Mouse (Mus musculus): ENCODE measurements at regions not wholly inside any gene's neighbourhood (a gene's known extent, or its start where the extent isn't known, plus 50 kb on each side); places are given as distances from the start of the nearest gene placed in this dataset.

DNA sequence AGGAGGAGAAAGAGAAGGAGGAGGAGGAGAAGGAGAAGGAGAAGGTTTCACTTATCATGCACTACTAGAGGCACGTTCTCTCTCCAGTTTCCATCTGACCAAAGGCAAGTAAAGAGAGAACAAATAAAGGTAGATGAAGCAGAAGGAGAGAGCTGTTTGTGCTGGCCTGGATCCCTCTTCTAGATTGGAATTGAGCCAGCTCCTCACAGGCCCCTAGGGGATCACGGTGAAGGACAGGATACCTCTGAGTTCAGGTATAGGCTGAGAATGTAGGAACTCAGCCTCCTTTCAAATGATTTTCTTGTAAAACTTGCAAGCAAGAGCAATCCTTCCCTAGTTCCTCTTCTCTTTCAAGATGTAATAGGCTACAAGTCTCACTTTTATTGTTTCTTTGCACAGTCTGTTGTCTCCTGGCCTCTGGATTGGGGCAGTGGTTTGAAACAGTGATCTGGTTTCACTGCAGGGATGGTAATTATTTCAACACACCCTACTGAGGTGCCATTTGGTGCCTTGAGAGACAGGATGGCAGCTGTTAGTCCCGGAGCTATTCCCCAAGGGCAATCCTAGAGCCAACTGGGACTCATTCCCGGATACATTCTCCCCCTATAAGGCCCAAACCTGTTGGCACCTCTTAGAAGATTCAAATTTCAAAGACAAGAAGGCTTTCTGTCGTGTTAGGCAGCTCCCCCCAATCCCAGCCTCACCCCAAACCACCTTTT, 134.8 kb downstream of the Gm9817 start:
- DNase-seq = no peak

DNA sequence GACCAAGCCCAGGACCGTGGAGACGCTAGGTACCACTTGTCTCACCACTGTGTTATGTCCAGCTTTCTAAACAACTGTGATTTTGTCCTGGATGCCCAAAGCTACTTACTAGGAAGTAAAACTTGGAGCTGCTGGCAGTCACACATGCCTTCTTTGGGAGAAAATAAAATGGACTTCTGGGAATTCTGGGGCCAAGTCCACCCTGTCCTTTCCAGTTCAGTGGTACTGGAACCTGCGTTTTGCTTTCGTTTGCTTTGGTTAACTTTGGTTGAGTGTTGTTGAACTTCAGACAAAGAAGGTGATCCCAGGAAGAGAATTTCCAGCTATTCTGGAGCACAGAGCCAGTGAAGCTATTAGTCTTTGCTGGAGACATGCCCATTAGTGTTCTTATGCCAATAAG, 139.8 kb downstream of the Gm9817 start:
- DNase-seq = no peak

DNA sequence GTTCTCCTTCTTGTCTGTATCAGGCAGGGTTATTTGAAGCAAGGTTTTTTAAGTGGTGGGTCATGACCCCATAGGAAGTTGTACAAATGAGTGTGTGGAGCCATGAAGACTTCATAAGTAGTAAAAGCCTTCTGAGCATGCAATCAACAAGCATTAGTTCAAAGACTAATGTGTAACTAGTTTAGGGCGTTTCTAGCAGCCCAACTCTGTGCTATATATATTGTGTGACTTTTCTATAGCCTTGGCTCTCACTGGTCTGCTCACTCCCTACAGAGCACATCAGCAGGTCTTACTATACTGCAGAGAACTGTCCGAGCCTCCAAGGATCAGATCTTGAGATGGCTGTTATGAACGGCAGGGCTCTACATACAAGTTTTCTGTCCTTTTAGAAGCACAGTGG, 141.2 kb downstream of the Gm9817 start:
- no peak for DNase-seq

DNA sequence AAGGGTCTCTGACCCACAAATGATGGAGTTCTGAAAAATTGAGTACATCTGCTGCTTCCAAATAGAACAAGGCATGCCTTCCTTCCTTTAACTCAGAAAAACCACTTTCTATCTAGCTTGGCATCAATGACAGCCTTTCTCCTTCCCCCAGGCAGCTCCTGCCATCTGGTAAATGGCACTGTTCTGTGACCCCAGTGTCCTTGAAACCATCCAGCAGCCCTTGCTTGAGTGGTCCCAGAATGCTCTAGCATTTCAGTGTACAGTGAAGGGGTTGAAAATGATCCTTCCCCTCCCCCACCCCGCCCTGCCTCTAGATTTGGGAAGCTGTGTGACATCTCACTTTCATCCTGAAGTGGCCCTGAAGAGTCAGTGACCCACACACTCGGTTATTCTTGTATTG, 152.3 kb downstream of the Gm9817 start:
- no peak for DNase-seq

DNA sequence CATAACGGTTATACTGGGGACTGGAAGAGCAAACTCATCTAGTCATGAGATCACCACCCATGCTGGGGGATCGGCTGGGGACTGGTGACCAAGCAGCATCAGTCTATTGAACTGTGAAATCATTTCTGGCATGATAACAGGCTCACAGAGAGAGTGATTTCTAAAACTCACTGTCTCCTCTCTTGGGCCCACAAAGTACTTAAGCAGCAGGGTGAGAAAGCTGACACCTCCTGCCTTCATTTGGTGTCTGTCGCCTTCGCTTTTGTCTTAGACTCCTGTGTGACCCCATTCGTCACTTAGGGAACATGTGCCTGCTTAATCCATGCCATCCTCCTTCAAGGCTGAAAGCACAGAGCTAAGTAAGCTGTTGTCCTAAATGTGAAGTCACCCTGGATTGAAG, 154.3 kb upstream of the Mylip start:
- DNase-seq = no peak

DNA sequence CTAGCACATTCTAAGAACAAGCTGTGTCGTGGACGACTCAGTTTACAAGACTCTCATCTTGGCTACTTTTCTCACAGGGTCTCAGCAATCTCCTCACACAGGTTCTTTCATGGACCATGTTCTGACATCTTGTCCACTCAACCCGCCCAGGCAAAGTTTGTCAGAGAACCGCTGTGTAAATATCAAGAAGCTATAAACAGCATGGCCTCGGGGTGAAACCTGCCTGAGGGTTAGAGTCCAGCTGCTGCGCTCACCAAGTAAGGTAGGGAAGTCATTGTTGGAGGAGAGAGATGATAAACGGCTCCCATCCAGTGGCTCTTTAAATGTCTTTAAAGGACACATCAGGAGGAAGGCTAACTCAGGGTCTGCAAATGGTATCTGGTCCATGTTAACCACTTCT, 151.3 kb upstream of the Mylip start:
- DNase-seq = no peak

DNA sequence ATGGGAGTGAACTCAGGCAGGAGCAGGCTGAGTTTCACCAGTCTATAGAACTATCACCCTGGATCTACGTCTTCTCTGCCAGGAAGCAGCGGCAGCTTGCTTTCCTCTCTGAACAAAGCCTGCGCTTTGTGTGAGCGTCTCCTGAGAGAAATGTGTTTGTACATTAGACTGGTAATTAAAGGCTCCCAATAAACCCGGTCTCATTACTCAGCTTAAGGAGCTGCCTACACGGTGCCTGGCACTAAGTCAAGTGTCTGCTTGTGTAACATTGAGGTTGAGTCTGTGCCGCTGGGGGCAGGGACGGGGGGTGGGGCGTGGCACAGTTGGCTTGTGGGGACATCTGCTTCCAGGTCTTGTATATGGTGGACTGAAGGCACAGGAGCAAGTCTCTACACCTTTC, 150.4 kb upstream of the Mylip start:
- DNase-seq = no peak

DNA sequence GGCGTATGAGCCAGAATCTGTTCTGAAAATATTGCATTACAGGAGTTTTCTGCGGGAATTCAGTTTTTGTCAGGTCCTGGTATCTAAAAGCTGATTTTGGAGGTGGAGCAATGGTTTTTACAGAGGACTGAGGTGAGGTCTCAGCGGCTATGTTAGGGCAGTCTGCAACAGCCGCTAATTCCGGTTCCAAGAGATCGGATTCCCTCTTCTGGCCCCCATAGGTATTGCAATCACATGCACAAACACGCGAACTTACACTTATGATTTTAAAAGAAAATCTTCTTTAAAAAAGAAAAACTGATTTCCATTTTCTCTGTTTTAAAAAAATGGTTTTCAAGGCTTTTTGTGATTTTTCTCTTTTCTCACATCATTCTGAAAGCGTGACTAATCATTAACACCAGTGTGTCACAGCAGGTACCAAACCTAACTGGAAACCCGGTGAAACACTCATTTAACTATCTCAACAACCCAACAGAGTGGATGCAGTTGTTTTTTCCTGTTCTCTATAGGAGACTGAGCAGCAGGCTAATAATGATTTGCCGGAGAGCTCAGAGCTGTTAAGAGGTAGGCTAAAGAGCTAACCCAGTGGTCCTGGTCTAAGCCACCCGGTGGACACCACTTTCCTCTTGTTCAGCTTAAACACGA, 149.4 kb upstream of the Mylip start:
- no peak for DNase-seq

DNA sequence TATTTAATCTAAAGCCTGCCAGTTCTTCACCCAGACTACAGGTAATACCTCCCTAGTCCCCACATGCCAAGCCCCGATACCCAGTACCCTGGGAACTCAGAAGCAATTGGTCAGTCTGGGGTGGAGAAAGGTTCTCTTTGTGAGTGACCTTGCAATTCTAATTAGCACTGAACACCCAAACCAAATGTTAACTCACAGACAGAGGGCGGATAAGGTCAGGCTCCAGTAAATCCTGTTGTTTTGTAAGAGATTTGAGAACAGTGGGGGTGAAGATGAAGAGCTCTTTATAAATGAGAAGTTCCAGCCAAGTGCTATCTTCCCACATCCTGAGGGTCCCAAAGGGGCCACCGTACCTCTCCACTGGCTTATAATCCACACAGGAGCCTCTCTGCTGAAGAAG, 147.3 kb upstream of the Mylip start:
- no peak for DNase-seq

DNA sequence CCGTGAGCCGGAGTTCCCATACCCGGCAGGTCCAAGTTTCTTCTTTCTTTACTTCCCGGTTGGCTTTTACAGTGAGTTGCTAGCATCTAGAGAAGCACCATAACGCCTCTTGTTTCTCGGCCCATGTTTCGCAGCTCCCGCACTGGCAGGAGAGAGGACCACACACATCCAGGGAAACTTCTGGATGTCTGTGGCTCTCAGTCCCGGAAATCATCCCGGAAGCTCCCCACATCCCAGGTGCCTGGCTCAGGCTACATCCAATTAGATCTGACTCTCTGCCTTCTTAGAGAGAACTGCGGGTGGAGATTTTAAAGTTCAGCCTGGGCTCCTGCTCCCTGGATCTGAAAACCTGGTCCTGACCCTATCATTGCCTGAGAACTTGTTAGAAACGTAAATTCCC, 146.8 kb upstream of the Mylip start:
- no peak for DNase-seq

DNA sequence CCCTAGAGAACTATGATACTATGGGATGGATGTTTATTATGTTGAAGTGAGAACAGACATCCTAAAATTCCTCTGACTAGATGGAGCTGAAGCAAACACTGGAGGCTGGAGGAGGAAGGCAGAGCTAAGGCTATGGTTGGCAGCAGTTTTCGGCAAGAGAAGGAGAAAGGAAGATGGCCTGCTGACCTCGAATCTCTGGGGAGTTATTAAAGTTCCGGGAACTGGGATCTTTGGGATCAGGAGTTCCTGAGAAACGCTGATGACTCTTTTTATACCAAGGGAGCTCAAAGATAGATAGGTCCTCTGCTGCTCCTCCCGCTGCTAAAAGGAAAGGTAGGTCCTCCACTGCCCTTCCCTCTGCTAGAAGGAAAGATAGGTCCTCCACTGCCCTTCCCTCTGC, 143.9 kb upstream of the Mylip start:
- DNase-seq = no peak

DNA sequence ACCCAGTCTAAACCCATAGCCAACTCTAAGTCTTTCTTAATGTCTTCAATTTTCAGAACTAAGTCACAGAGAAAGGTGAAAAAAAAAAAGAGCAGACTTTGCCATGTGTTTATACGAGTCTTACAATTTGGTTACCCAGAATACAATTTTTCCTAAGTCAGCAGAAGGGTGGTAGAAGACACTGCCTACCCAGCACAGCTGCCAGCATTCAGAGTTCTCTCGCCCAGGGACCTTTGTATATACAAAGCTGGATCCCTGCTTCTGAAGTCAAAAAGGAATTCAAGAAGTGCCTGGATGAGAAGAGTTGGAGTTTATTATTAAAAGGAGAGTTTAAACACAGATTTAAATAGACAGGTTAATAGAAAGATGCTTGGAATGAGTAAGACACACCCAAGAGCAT, 143.2 kb upstream of the Mylip start:
- DNase-seq = no peak

DNA sequence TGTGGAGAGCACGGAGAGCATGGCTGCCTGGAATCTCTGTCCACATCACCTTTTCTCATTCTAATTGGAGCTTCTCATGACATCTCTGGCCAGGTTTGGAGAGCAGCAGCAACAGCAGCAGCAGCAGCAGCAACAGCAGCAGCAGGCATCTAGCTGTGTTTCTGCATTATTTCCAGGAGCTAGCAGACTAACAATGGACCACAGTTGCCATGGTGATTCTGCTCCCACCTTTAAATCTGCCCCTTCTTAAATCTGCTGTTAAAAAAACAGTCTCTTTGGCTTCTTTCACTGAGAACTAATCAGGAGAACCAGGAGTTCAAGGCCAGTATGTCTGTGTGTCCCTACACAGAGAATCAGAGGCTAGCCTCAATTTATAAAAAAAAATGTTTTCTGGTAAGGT, 139.5 kb upstream of the Mylip start:
- DNase-seq = no peak

DNA sequence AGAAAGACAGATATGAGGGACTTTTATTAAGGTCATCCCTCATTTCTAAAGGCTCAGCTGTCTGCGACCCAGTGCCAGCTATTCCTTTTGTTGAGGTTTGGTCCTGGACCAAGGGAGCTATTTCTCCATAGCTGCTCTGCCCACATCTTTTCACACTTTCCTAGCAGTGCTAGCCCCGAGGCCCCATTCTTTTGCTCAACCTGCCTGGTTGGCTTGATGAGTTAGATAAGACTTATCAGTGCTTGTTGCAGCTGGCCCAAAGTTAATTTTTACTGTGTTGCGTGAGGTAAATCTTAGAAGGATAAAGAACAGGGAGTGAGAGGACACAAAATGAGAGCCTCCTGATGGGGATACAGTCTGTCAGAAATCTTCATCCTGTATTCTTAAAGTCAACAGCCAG, 138.5 kb upstream of the Mylip start:
- no peak for DNase-seq

DNA sequence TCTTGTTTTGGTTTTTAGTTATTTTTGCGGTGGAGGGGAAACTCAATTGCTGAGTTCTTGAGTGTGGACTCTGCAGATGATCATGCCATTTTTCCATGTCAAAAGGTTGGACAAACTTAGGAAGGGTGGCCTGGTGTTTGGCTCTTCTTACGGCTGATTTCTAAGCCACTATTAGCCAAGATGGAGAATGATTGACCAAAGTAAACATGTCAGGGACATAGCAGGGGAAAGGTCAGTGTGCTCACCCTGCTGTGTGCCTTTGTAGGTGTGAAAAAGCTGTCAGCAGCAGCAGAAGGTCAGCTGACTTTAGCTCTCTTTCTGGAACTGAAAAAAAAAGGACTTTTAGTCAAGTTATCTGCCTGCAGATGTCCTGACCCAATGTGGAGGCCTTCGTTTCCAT, 137.4 kb upstream of the Mylip start:
- no peak for DNase-seq

DNA sequence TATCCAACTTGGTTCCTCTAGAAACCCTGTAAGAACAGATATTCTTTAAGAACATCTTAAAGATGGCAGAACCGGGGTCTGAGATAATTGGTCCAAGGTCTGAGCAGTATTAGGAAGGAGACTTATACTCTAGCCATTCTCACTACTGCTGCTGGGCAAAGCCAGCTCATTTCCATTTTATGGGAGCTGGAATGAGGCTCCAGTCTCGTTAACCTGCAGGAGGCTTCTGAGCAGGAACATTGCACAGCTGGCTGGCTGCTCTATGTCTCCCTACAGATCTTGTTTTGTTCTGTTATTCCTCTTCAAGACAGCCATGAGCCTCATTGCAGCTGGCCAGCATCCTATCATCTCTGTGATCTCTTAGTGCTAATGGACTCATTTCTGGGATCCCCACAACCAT, 136.3 kb upstream of the Mylip start:
- DNase-seq = no peak

DNA sequence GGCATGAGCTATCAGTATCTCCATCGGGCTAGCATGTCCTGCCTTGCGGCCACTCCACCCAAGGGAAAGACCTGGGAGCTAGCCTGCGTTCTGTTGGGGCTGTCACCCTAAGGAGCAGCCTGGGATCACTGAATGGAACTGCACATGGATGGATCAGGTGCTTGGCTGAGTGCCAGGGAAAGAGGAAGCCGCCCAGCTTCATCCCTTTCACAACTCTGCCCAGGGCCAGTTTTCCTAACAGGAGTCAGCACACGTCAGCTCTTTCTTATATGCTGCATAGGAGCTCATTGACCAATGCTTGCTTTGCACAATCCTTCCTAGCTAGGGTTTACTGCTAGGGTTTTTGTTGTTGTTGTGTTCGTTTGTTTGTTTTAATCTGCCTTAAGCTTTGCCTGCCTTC, 134.3 kb upstream of the Mylip start:
- DNase-seq = no peak

DNA sequence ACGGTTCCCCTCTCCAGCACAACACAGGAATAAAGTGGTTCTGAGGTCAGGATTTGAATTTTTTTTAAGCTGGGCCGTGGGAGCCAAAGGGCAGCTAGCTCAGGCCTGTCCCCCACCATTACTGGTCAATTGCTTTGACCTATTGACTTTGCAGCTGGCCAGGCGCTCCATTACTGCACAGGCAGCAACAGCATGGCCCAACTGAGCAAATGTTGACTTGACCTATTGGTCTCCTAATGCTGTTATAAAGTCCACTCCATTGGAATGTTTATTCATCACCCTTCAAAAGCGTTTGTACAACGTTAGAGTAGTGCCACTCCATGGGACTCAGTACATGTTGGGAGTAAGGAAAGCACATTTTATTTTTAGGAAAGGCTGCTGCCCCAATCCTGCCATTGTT, 127.5 kb upstream of the Mylip start:
- DNase-seq = no peak

DNA sequence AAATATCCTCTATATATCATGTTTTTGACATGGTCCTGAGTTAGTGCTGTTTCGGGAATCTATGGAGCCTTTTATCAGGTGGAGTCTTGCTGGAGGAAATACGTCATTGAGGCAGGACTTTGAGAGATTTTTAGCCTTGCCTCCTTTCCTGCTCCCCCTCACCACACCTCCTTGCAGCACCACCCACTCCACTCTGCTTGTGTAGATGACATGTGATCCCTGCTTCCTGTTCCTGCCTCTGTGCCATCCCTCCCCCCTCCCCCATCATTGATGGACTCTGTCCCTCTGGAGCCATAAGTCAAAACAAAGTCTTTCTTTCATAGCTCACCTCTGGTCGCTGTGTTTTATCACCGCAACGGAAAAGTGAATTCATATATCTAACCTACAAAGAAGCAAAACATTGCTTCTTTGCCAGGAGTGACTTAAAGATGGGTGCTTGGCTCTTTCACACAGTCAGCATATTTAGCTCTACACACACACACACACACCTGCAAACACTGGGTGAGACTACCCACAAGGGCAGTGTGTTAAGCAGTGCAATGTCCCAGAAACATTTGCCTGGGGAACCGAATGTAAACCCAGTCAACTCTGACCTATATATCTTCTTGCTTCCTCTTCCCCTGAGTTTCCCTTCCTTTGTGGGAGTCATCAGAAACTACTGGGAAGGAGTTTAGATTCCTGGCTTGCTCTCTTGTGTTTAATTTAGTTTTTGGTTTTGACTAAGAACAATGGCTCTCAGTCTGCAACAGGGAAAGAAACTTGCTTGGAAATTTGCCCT, 123.1 kb upstream of the Mylip start:
- no peak for DNase-seq

DNA sequence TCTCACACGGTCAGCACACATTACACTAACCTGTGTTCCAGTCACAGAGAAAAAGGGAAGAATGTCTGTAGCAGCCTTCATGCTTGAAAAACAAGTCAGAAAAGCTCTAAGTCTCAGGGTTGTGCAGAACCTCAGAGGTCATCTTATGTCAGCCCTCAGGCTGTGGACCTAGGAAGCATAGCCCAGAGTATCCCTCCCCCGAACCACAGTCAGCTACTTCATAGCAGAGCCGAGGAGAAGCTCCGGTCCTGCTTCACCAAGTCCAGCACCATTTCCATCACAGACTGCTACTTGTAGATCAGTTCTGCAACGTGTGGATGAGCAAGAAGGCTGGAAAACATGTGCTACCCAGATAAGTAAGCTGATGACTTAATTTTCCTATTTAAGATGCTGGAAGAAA, 122.1 kb upstream of the Mylip start:
- DNase-seq = no peak

DNA sequence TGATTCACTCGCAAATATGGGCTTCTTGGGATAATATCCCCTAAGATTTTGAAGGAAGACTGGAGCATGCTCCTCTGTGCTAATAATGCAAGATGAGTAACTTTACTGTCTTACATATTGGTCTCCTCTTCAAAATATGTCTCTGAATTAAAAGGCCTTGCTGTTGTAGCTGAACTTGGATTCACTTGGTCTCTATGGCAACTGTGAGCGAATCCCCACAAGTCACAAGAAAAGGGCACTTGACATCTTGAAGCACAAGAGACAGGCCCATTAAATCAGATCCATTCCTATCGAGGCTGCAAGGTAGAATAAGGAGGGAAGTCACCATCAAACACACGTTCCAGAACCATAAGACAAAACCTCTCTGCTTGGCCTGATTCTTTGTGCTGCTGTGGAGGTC, 121.6 kb upstream of the Mylip start:
- DNase-seq = no peak

DNA sequence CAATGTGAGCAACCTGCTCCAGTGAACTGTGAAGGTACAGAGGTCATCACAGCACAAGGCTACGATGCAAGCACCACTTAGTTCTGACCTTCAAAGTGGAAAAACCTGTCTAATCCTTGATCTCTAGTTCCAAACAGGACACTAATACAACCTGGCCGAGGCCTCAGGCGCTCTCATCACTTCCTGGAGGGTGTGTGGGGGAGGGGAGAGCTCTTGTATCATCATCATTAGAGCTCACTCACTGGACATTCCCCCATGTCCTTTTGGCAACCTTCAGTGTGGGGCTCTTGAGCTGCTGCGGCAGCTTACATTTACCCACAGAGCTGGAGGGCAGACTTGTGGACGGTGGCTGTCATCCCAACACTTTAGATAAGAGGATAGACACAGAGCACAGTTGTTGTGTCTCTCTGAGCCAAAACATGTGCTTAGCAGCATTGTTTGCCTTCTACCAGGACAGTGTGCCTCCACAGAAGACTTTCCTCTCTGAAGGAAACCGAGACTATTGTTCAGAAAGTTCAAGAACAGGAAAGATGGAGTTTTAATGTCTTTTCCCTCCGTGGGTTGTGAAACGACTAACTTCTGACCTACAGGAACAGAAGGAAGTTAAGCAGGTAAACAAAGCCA, 115.2 kb upstream of the Mylip start:
- no peak for DNase-seq

DNA sequence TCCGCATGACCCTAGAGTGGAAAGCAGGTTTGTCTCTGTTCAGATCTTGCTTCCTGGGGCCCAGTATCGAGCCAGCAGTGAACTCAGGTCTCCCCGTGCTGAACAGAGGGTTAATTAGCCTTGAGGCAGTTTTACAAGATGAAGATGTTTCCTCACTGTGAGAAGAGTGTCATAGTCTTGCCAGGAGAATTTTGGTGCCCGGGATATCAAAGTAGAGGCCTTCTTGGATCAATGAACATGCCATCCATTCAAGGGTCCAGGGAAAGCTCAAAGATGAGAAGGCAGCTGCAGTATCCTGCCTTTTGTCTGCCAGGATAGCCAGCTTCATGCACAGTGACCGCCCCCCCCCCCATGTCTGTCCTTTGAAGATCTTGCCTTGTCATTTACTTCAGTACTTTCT, 114.2 kb upstream of the Mylip start:
- DNase-seq = no peak
